Mouse (Mus musculus) mouse trophoblast stem cell (cell line): ENCODE data around the gene Atp6v1e1.
"Not testable (repeated sequence)": the region's sequence is repeated elsewhere in the genome, so short reads cannot be mapped to it uniquely, and the experiment has no call there.

ENCODE experiments used
- in situ Hi-C, 2 experiments: fragments of 300-500 bp; cut with MseI, MboI; formaldehyde crosslinking; loops; 2 replicates in 1 of 2; 3 replicates in 1 of 2; pipeline ENCODE4 v1.15.1; 2025

Gene Atp6v1e1

GRCm38 (mm10) chr6:120822307-120822928 is at the start of gene Atp6v1e1:
TSS of gene Atp6v1e1 (minus strand) at chr6:120822793.
- in situ Hi-C loops = no loop called here

GRCm38 (mm10) chr6:120871286-120871685 is 48.7 kb upstream of the Atp6v1e1 start:
- in situ Hi-C loops = no loop called here

- in situ Hi-C loops = no loop called here
These were observed 46.2 kb upstream of the Atp6v1e1 start for GRCm38 (mm10) chr6:120868824-120869223.

- in situ Hi-C loops = no loop called here
These were observed 43.6 kb upstream of the Atp6v1e1 start for GRCm38 (mm10) chr6:120866051-120866814.

GRCm38 (mm10) chr6:120860079-120860478 is 37.5 kb upstream of the Atp6v1e1 start:
- in situ Hi-C loops = no loop called here

- in situ Hi-C loops = no loop called here
These were observed 35.7 kb upstream of the Atp6v1e1 start for GRCm38 (mm10) chr6:120858217-120858711.

GRCm38 (mm10) chr6:120854413-120854812 is 31.8 kb upstream of the Atp6v1e1 start:
- in situ Hi-C loops = no loop called here

GRCm38 (mm10) chr6:120850720-120851119 is 28.1 kb upstream of the Atp6v1e1 start:
- in situ Hi-C loops = not testable (repeated sequence)

GRCm38 (mm10) chr6:120841754-120842153 is 19.2 kb upstream of the Atp6v1e1 start:
- in situ Hi-C loops = no loop called here

GRCm38 (mm10) chr6:120840258-120840657 is 17.7 kb upstream of the Atp6v1e1 start:
- in situ Hi-C loops = no loop called here

- in situ Hi-C loops = no loop called here
These were observed 14.5 kb upstream of the Atp6v1e1 start for GRCm38 (mm10) chr6:120837152-120837530.

GRCm38 (mm10) chr6:120836389-120837151 is 14.0 kb upstream of the Atp6v1e1 start:
- in situ Hi-C loops = no loop called here

- in situ Hi-C loops = no loop called here
These were observed 13.1 kb upstream of the Atp6v1e1 start, which contains the start of gene Bcl2l13 for GRCm38 (mm10) chr6:120835474-120836374. TSS of gene Bcl2l13 (plus strand) at chr6:120836212.

- in situ Hi-C loops = no loop called here
These were observed 12.3 kb upstream of the Atp6v1e1 start for GRCm38 (mm10) chr6:120834766-120835321.

- in situ Hi-C loops = no loop called here
These were observed 9.5 kb upstream of the Atp6v1e1 start for GRCm38 (mm10) chr6:120832097-120832496.

GRCm38 (mm10) chr6:120830866-120831608 is 8.4 kb upstream of the Atp6v1e1 start:
- in situ Hi-C loops = no loop called here

- in situ Hi-C loops = no loop called here
These were observed 7.5 kb upstream of the Atp6v1e1 start for GRCm38 (mm10) chr6:120830056-120830455.

- in situ Hi-C loops = no loop called here
These were observed 483 bp upstream of the Atp6v1e1 start for GRCm38 (mm10) chr6:120822937-120823614.

- in situ Hi-C loops = no loop called here
These were observed 878 bp downstream of the Atp6v1e1 start for GRCm38 (mm10) chr6:120821715-120822114.
